Mouse (Mus musculus) cerebellum, adult 2 months (tissue): Measurements from ENCODE around the gene Elmo2.

Experiments
- CTCF ChIP-seq: fragments of 200-500 bp; IDR thresholded peaks from 2 replicates; pipeline ENCODE4 v1.5.1; 2011; ENCODE audit warnings: low read depth, mild to moderate bottlenecking, control low read depth, low read length, moderate library complexity, borderline replicate concordance; ENCODE audit not compliant: insufficient read depth
- POLR2A ChIP-seq: fragments of 200-500 bp; IDR thresholded peaks from 2 replicates; pipeline ENCODE4 v1.6.1; 2011; ENCODE audit warnings: low read length, control low read depth, borderline replicate concordance; ENCODE audit not compliant: insufficient read depth

DNA sequence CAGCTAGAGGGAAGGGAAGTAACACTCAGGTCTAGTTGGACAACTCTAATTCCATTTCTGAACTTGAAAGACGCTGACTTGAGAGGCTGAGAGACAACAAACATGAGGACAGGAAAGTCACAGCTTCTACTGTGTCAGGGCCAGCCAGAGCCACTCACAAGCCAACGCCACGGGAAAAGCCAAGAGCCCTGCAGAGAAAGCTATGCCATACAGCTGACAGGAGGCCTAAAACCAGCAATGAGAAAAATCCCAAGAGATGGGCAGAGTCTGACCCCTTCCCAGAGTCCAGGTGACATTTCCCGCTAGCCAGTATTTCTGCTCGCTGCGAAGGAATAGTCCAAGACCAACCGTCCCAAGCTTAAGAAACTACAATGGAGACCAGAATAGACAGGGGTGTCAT lies 7.3 kb downstream of the Elmo2 start:
- TF ChIP-seq POLR2A = no peak
- TF ChIP-seq CTCF = no peak
